Mouse (Mus musculus) erythroblast, embryonic 14.5 days (primary cell): ENCODE data around the gene Fam20c.

Experiments used
- GATA1 ChIP-seq: IDR thresholded peaks from 2 replicates; pipeline ENCODE4 v1.6.1; 2012; ENCODE audit warnings: low read length, inconsistent platforms, mixed read lengths
- TAL1 ChIP-seq: IDR thresholded peaks from 3 replicates; pipeline ENCODE4 v1.6.1; 2012; ENCODE audit warnings: low read length, inconsistent platforms, mixed read lengths

- no peak for TF ChIP-seq GATA1
- no peak for TF ChIP-seq TAL1
These were observed 102.8 kb downstream of the Fam20c start for GRCm38 (mm10) chr5:138857010-138857617.
